Mouse (Mus musculus) stomach, postnatal 0 days (tissue): ENCODE results near the gene Clrn2.

ENCODE experiments used
- CTCF ChIP-seq: IDR thresholded peaks from 2 replicates; pipeline ENCODE4 v1.5.1; 2016; ENCODE audit warnings: antibody characterized with exemption, low read depth, mild to moderate bottlenecking, moderate library complexity
- EP300 ChIP-seq: optimal IDR thresholded peaks from 2 replicates; pipeline ENCODE3; 2016; ENCODE audit warnings: antibody characterized with exemption

GRCm38 (mm10) chr5:45424021-45424886 is 29.3 kb upstream of the Clrn2 start:
- TF ChIP-seq CTCF (peak; percentile 88), EP300 (no peak)
